In genomic region chr1:54924760-54925159, GRCm38 (mm10) we compare ENCODE assay signal across 7 mouse cellular contexts. TPM values are rescaled to one million over a fixed set of nuclear protein-coding genes. Genes with fewer than 3 reads are reported as not detected.
DNase-seq lines count a peak whose midpoint lies in the region; ATAC-seq and TF ChIP-seq lines count a peak whose summit lies in the region.

No protein-coding gene starts in this region.

- ATAC-seq in lung, postnatal 0 days, result no peak
- no peak for ATAC-seq in forebrain, embryonic 14.5 days
- no peak for ATAC-seq in limb, embryonic 15.5 days (ENCODE audit: insufficient number of reproducible peaks, low FRiP score, low TSS enrichment, low read depth)
- no peak for ATAC-seq in stomach, embryonic 16.5 days (ENCODE audit: insufficient read depth, low FRiP score)
- no peak for ATAC-seq in megakaryocyte progenitor cell, adult 5-6 weeks (replicated peaks; ENCODE audit: poor library complexity)

- peak overlapping the region; percentile 96 for H3K4me2 ChIP-seq in lung, postnatal 0 days (replicated peaks; ENCODE audit: low read depth, low read length)
- peak overlapping the region; percentile 76 for H3K4me2 ChIP-seq in forebrain, embryonic 14.5 days (ENCODE audit: low read length)
- peak overlapping the region; percentile 90 for H3K4me2 ChIP-seq in limb, embryonic 15.5 days
- H3K4me2 ChIP-seq in stomach, embryonic 16.5 days (ENCODE audit: low read depth, low read length), result peak overlapping the region; percentile 89

- WGBS in lung, postnatal 0 days, result 44% methylated on average over 7 of the region's 7 CpGs
- 51% methylated on average over 7 of the region's 7 CpGs for WGBS in forebrain, embryonic 14.5 days
- WGBS in limb, embryonic 15.5 days, result 21% methylated on average over 7 of the region's 7 CpGs
- WGBS in stomach, embryonic 16.5 days, result 41% methylated on average over 7 of the region's 7 CpGs

- no peaks in the 10 kb centered on the region for H3K9me3 ChIP-seq in lung, postnatal 0 days (ENCODE audit: low read length)
- no peaks in the 10 kb centered on the region for H3K9me3 ChIP-seq in forebrain, embryonic 14.5 days (replicated peaks; ENCODE audit: control insufficient read depth, low read length)
- no peaks in the 10 kb centered on the region for H3K9me3 ChIP-seq in limb, embryonic 15.5 days
- no peaks in the 10 kb centered on the region for H3K9me3 ChIP-seq in stomach, embryonic 16.5 days (replicated peaks; ENCODE audit: control insufficient read depth, low read length)

- H3K27ac ChIP-seq in lung, postnatal 0 days (ENCODE audit: low read length), result 0 out of 2 replicates have a peak overlapping the region, but pooled peaks have one; percentile 91
- no peak overlapping the region for H3K27ac ChIP-seq in forebrain, embryonic 14.5 days (ENCODE audit: low read depth, low read length)
- H3K27ac ChIP-seq in limb, embryonic 15.5 days, result no peak overlapping the region
- peak overlapping the region; percentile 29 for H3K27ac ChIP-seq in stomach, embryonic 16.5 days (ENCODE audit: low read length)

- no peak for TF ChIP-seq EP300 in lung, postnatal 0 days (IDR thresholded peaks at IDR 0.05)

- DNase-seq in lung, postnatal 0 days (ENCODE audit: low spot score), result no peak
- DNase-seq in lung, postnatal 36 days, result no peak
- DNase-seq in forebrain, embryonic 14.5 days (ENCODE audit: low spot score), result no peak
- DNase-seq in frontal cortex, postnatal 36 days (ENCODE audit: low spot score in 2 of 2), result no peak

- no peaks in the 10 kb centered on the region for H3K27me3 ChIP-seq in lung, postnatal 0 days (replicated peaks; ENCODE audit: insufficient read depth, low read length)
- H3K27me3 ChIP-seq in forebrain, embryonic 14.5 days (replicated peaks; ENCODE audit: control insufficient read depth, insufficient read depth, low read length), result no peaks in the 10 kb centered on the region
- H3K27me3 ChIP-seq in limb, embryonic 15.5 days, result no peaks in the 10 kb centered on the region
- H3K27me3 ChIP-seq in stomach, embryonic 16.5 days (ENCODE audit: control insufficient read depth, insufficient read depth, low read length), result no peaks in the 10 kb centered on the region

- peak overlapping the region; percentile 95 for H3K4me3 ChIP-seq in lung, postnatal 0 days (ENCODE audit: low read depth, low read length)
- H3K4me3 ChIP-seq in forebrain, embryonic 14.5 days (ENCODE audit: low read depth, low read length), result peak overlapping the region; percentile 87
- H3K4me3 ChIP-seq in limb, embryonic 15.5 days, result peak overlapping the region; percentile 90
- H3K4me3 ChIP-seq in stomach, embryonic 16.5 days (replicated peaks; ENCODE audit: low read length), result peak overlapping the region; percentile 76

- peaks cover 12% of the 10 kb centered on the region for H3K4me1 ChIP-seq in lung, postnatal 0 days (ENCODE audit: insufficient read depth, low read depth, low read length)
- H3K4me1 ChIP-seq in forebrain, embryonic 14.5 days (ENCODE audit: control insufficient read depth, insufficient read depth, low read length), result peaks cover 12% of the 10 kb centered on the region
- H3K4me1 ChIP-seq in limb, embryonic 15.5 days, result peaks cover 26% of the 10 kb centered on the region
- peaks cover 22% of the 10 kb centered on the region for H3K4me1 ChIP-seq in stomach, embryonic 16.5 days (ENCODE audit: control insufficient read depth, insufficient read depth, low read length)

- no peak for TF ChIP-seq CTCF in lung, postnatal 0 days (IDR thresholded peaks at IDR 0.05)

- H3K9ac ChIP-seq in lung, postnatal 0 days (replicated peaks; ENCODE audit: low read depth), result peak overlapping the region; percentile 84
- peak overlapping the region; percentile 91 for H3K9ac ChIP-seq in forebrain, embryonic 14.5 days (ENCODE audit: low read length)
- no peak overlapping the region for H3K9ac ChIP-seq in limb, embryonic 15.5 days
- peak overlapping the region; percentile 81 for H3K9ac ChIP-seq in stomach, embryonic 16.5 days (ENCODE audit: low read length)

- no peaks in the 10 kb centered on the region for H3K36me3 ChIP-seq in lung, postnatal 0 days (ENCODE audit: insufficient read depth, low read length)
- H3K36me3 ChIP-seq in forebrain, embryonic 14.5 days (ENCODE audit: control insufficient read depth, insufficient read depth, low read length), result no peaks in the 10 kb centered on the region
- no peaks in the 10 kb centered on the region for H3K36me3 ChIP-seq in limb, embryonic 15.5 days
- no peaks in the 10 kb centered on the region for H3K36me3 ChIP-seq in stomach, embryonic 16.5 days (ENCODE audit: control insufficient read depth, insufficient read depth, low read length)

RNA-seq across cellular contexts. Expression of gene Ankrd44, which starts 1.4 kb away (rescaled TPM):
- polyA plus RNA-seq in lung, postnatal 0 days (2015; fragmentation: Nextera tagmentation; extraction: Ambion mirVana), result 16.5 and 17.8 TPM in 2 replicates
- polyA plus RNA-seq in forebrain, embryonic 14.5 days (2014; fragmentation: Nextera tagmentation; extraction: Ambion mirVana), result 18.9 and 24.4 TPM in 2 replicates
- 19.1 and 20.2 TPM in 2 replicates for polyA plus RNA-seq in limb, embryonic 15.5 days (2015; fragmentation: Nextera tagmentation; extraction: Ambion mirVana)
- polyA plus RNA-seq in stomach, embryonic 16.5 days (2015; fragmentation: Nextera tagmentation; extraction: Ambion mirVana), result 13.8 and 14.5 TPM in 2 replicates
- total RNA-seq in megakaryocyte progenitor cell, adult 5-6 weeks (2015), result 106 and 110 TPM in 2 replicates
- 69.3 and 69.8 TPM in 2 replicates for total RNA-seq in megakaryocyte progenitor cell, adult 5-6 weeks (2017)

Comparison
In these comparisons a context has a peak if more than half of its experiments do, and no peak if none do; other contexts are left out.
1. H3K27ac ChIP-seq: peak in lung, postnatal 0 days (single experiment) and stomach, embryonic 16.5 days (single experiment); none in forebrain, embryonic 14.5 days (single experiment) and limb, embryonic 15.5 days (single experiment).
2. Peak in every context shown above with its lines, with median percentiles within 50 percentile points of each other: H3K4me2 ChIP-seq and H3K4me3 ChIP-seq.